ENCODE assay signal across 26 mouse cellular contexts in the genomic region with DNA sequence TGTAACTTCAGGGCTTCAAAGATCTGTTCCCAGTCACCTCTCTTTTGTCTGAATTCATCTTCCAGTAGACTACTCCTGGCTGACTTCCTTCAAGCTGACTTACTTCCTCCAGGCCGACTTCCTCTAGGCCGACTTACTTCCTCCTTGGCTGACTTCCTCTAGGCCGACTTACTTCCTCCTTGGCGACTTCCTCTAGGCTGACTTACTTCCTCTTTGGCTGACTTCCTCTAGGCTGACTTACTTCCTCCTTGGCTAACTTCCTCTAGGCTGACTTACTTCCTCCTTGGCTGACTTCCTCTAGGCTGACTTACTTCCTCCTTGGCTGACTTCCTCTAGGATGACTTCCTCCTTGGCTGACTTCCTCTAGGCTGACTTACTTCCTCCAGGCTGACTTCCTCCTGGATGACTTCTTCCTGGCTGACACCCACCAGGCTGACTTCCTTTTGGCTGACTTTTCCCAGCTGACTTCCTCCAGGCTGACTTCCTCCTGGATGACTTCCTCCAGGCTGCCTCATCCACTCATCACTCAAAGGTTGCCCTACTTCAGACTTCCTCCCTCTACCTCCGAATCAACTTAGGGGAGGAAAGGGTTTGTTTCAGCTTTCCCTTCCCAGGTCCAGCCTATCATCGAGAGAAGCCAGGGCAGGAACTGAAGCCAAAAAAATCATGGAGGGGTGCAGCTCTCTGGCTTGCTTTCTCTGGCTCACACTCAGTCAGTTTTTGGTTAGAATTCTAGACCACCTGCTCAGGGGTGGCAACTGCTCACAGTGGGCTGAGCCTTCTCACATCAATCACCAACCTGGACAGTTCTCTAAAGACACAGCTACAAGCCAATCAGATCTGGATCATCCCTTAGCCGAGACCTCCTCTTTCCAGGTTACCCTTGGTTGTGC.
DNase-seq lines count a peak whose midpoint lies in the region; ATAC-seq and TF ChIP-seq lines count a peak whose summit lies in the region.
"Had no signal": no experiment of that assay in that cellular context is flagged by ENCODE, and none has a peak within 500 bp of the region (broad histone marks: within the 10 kb centered on the region; RNA-seq: fewer than 3 reads in every experiment).

No protein-coding gene starts in this region.

- H3K4me1 ChIP-seq in cerebellum, adult 2 months (ENCODE audit: control insufficient read depth, insufficient read depth, low read length), result peaks cover 10% of the 10 kb centered on the region
- H3K4me1 ChIP-seq in hindbrain, embryonic 16.5 days (ENCODE audit: control insufficient read depth, insufficient read depth, low read depth, low read length), result no peaks in the 10 kb centered on the region
- H3K4me1 ChIP-seq: heart, embryonic 13.5 days; hindbrain, embryonic 10.5 days; limb, embryonic 13.5 days; lung, embryonic 15.5 days; megakaryocyte, embryonic 14.5 days; midbrain, embryonic 15.5 days had no signal

- TF ChIP-seq POLR2A in cerebellum, adult 2 months (IDR thresholded peaks at IDR 0.05; ENCODE audit: borderline replicate concordance, insufficient read depth, low read length), result no peak

- WGBS in cerebellum, adult 2 months, result 70% methylated on average over 7 of the region's 7 CpGs
- 88% methylated on average over 7 of the region's 7 CpGs for WGBS in hindbrain, embryonic 16.5 days

- H3K9me3 ChIP-seq in hindbrain, embryonic 16.5 days (ENCODE audit: control insufficient read depth, low read length), result no peaks in the 10 kb centered on the region
- H3K9me3 ChIP-seq: heart, embryonic 13.5 days; hindbrain, embryonic 10.5 days; hindbrain, embryonic 15.5 days; limb, embryonic 13.5 days; lung, embryonic 15.5 days; midbrain, embryonic 15.5 days had no signal

- H3K9ac ChIP-seq in hindbrain, embryonic 16.5 days (ENCODE audit: low read depth, low read length), result no peak overlapping the region
- H3K9ac ChIP-seq: heart, embryonic 13.5 days; hindbrain, embryonic 15.5 days; limb, embryonic 13.5 days; lung, embryonic 15.5 days; midbrain, embryonic 15.5 days had no signal

- no peak overlapping the region for H3K27ac ChIP-seq in cerebellum, adult 2 months (ENCODE audit: insufficient read depth, low read length)
- no peak overlapping the region for H3K27ac ChIP-seq in hindbrain, embryonic 16.5 days (ENCODE audit: low read depth, low read length)
- H3K27ac ChIP-seq: heart, embryonic 13.5 days; hindbrain, embryonic 10.5 days; hindbrain, embryonic 15.5 days; left cerebral cortex, adult 2 months; limb, embryonic 13.5 days; lung, embryonic 15.5 days; midbrain, embryonic 15.5 days had no signal

- peak; percentile 77 for ATAC-seq in common myeloid progenitor, adult 5-6 weeks (replicated peaks; ENCODE audit: low read depth, poor library complexity, severe bottlenecking)
- peak; percentile 84 for ATAC-seq in monocyte, adult 5-6 weeks (replicated peaks; ENCODE audit: insufficient number of reproducible peaks, low FRiP score, low TSS enrichment, poor library complexity, severe bottlenecking)
- no peak for ATAC-seq in hindbrain, embryonic 16.5 days
- ATAC-seq: CD4-positive, CD25-positive, alpha-beta regulatory T cell, adult 4 months; forebrain, embryonic 14.5 days; midbrain, embryonic 15.5 days had no signal

- peak; percentile 73 to 74 for DNase-seq in cerebellum, postnatal 10 days
- no peak for DNase-seq in cerebellum, adult 2 months
- peak; percentile 9 to 10 for DNase-seq in B cell, adult 2 months
- no peak for DNase-seq in frontal cortex, postnatal 10 days (ENCODE audit: low spot score in 2 of 2)
- no peak for DNase-seq in T-cell, adult 2 months (ENCODE audit: low spot score)
- DNase-seq: adrenal gland, adult 8-10 months; cerebellum, adult 11-12 months; cerebellum, postnatal 25 days; heart, postnatal 10 days; kidney, adult 8-10 months; kidney, postnatal 10 days; right cerebral cortex, adult 18-20 months had no signal

- no peak for TF ChIP-seq CTCF in cerebellum, adult 2 months (IDR thresholded peaks at IDR 0.05; ENCODE audit: borderline replicate concordance, insufficient read depth, low read depth, low read length)

- H3K27me3 ChIP-seq in cerebellum, adult 2 months (ENCODE audit: control insufficient read depth, insufficient read depth, low read length), result no peaks in the 10 kb centered on the region
- H3K27me3 ChIP-seq in hindbrain, embryonic 16.5 days (replicated peaks; ENCODE audit: control insufficient read depth, insufficient read depth, low read length), result no peaks in the 10 kb centered on the region
- H3K27me3 ChIP-seq: hindbrain, embryonic 15.5 days; lung, embryonic 15.5 days; megakaryocyte, embryonic 14.5 days; midbrain, embryonic 15.5 days had no signal

- no peak overlapping the region for H3K4me3 ChIP-seq in cerebellum, adult 2 months (replicated peaks; ENCODE audit: insufficient read depth, low read depth, low read length)
- no peak overlapping the region for H3K4me3 ChIP-seq in hindbrain, embryonic 16.5 days (ENCODE audit: low read length)
- H3K4me3 ChIP-seq: heart, embryonic 13.5 days; hindbrain, embryonic 10.5 days; hindbrain, embryonic 15.5 days; left cerebral cortex, adult 2 months; limb, embryonic 13.5 days; lung, embryonic 15.5 days; megakaryocyte, embryonic 14.5 days; midbrain, embryonic 15.5 days had no signal

- H3K36me3 ChIP-seq in hindbrain, embryonic 16.5 days (ENCODE audit: control insufficient read depth, insufficient read depth, low read length), result no peaks in the 10 kb centered on the region
- H3K36me3 ChIP-seq: heart, embryonic 13.5 days; hindbrain, embryonic 10.5 days; hindbrain, embryonic 15.5 days; limb, embryonic 13.5 days; lung, embryonic 15.5 days; midbrain, embryonic 15.5 days had no signal

- no peak overlapping the region for H3K4me2 ChIP-seq in hindbrain, embryonic 16.5 days (ENCODE audit: low read length)
- H3K4me2 ChIP-seq: heart, embryonic 13.5 days; hindbrain, embryonic 15.5 days; limb, embryonic 13.5 days; liver, embryonic 11.5 days; lung, embryonic 15.5 days; midbrain, embryonic 15.5 days had no signal

Comparison
In these comparisons a context has a peak if more than half of its experiments do, and no peak if none do; other contexts are left out.
1. DNase-seq: peak in cerebellum, postnatal 10 days (2 of 2) and B cell, adult 2 months (2 of 2); none in cerebellum, adult 2 months (0 of 2), frontal cortex, postnatal 10 days (0 of 2) and T-cell, adult 2 months (single experiment).